Mouse (Mus musculus): ENCODE results near the gene Hist1h2ao. TPM values are rescaled to one million over a fixed set of nuclear protein-coding genes. Genes with fewer than 3 reads are reported as not detected.

Hist1h2ao gene
- polyA plus RNA-seq, 1 experiment, result not detected

DNA sequence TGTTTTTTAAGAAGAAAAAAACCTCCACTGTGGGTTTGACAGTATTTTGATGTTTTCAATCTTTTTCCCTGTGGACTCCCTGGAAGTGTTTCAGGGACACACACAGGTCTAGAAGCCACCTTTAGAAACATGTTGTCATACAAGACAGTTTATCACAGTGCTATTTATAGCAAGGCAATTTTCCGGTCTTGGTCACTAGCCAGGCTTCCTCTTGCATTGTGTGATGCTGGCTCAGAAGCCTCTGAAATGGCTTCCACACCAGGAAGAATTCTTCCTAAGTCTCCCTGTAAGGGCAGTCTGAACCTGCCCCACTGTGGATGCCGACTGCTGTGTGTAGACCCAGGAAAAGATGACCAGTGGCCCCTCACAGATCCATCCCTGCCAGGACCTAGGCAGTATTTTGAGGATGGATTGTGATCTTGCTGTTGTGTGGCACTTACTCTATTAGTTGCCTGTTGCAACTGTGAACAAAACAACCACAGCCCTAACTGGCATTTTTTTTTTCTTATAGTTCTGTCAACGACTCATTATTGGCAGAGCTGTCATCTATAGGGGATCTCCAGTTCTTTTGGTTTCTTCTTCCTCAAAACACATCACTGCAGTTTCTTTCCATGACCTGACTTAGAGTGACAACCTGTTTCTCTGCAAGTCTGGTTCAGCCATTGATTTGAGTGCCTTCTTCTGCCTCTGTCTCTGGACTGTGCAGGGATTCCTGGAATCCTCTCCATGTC is 42.1 kb downstream of the Hist1h2ao start:
- no peaks in the 10 kb centered on the region; the same call in 1 of the 2 replicates for H3K4me1 ChIP-seq (ENCODE audit: control insufficient read depth, insufficient read depth, low read length)
- no peak overlapping the region for H3K4me3 ChIP-seq (ENCODE audit: control insufficient read depth, low read depth, low read length)
- H3K27ac ChIP-seq (ENCODE audit: control insufficient read depth, insufficient read depth, low read depth, low read length), result no peak overlapping the region
- TF ChIP-seq CTCF (IDR thresholded peaks at IDR 0.05; ENCODE audit: control insufficient read depth, insufficient read depth, insufficient replicate concordance, low read depth, low read length) (no peak), POLR2A (IDR thresholded peaks at IDR 0.05; ENCODE audit: control insufficient read depth, low read depth, low read length) (no peak)
- no peaks in the 10 kb centered on the region for H3K36me3 ChIP-seq (ENCODE audit: control insufficient read depth, insufficient read depth, low read length)
- no peaks in the 10 kb centered on the region for H3K27me3 ChIP-seq (ENCODE audit: control insufficient read depth, insufficient read depth, low read length)

DNA sequence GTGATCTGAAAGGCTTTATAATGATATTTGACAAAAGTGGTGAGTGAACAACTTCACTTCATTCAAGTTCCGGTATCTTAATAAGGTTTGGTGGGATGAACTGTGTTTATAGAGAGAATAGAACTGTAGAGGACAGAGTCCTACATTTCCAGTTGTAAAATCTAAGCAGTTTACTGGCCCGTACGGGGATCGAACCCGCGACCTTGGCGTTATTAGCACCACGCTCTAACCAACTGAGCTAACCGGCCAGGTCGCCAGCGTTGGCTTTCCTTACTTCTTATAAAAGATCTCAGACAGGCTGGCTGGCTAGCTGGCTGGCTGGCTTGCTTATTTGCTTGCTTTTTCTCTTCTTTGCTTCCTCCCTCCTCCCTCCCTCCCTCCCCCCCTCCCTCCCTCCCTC is 44.9 kb downstream of the Hist1h2ao start:
- Histone ChIP-seq H3K36me3 (ENCODE audit: control insufficient read depth, insufficient read depth, low read length) (no peaks in the 10 kb centered on the region), H3K27ac (ENCODE audit: control insufficient read depth, insufficient read depth, low read depth, low read length) (no peak overlapping the region), H3K27me3 (ENCODE audit: control insufficient read depth, insufficient read depth, low read length) (no peaks in the 10 kb centered on the region), H3K4me3 (ENCODE audit: control insufficient read depth, low read depth, low read length) (no peak overlapping the region), H3K4me1 (ENCODE audit: control insufficient read depth, insufficient read depth, low read length) (no peaks in the 10 kb centered on the region; the same call in 1 of the 2 replicates)
- TF ChIP-seq POLR2A (IDR thresholded peaks at IDR 0.05; ENCODE audit: control insufficient read depth, low read depth, low read length) (no peak), CTCF (IDR thresholded peaks at IDR 0.05; ENCODE audit: control insufficient read depth, insufficient read depth, insufficient replicate concordance, low read depth, low read length) (no peak)

DNA sequence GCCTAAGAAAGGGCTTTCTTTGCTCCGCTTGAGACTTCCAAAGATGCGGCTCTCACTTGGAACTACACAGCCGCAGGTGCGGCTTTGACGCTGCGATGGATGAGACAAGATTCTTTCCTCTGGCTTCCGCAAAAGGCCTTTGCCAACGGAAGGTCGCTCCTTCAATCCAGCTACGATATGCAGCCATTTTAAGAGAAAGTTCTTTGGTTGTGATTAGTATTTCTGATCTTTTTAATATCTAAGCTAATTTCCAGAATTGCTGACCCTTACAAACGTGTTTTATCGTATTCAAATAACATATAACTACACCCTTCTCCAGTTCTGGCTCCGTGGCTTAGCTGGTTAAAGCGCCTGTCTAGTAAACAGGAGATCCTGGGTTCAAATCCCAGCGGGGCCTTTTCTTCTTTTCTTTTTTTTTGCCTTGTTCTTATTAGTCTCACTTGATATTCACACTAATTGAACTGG is 45.5 kb downstream of the Hist1h2ao start:
- no peak overlapping the region for H3K27ac ChIP-seq (ENCODE audit: control insufficient read depth, insufficient read depth, low read depth, low read length)

More for the DNA sequence above, 45.5 kb downstream of the Hist1h2ao start:
- Histone ChIP-seq H3K4me1 (ENCODE audit: control insufficient read depth, insufficient read depth, low read length) (no peaks in the 10 kb centered on the region; the same call in 1 of the 2 replicates), H3K36me3 (ENCODE audit: control insufficient read depth, insufficient read depth, low read length) (no peaks in the 10 kb centered on the region), H3K4me3 (ENCODE audit: control insufficient read depth, low read depth, low read length) (peak overlapping the region; percentile 70), H3K27me3 (ENCODE audit: control insufficient read depth, insufficient read depth, low read length) (no peaks in the 10 kb centered on the region)
- TF ChIP-seq POLR2A (IDR thresholded peaks at IDR 0.05; ENCODE audit: control insufficient read depth, low read depth, low read length) (no peak), CTCF (IDR thresholded peaks at IDR 0.05; ENCODE audit: control insufficient read depth, insufficient read depth, insufficient replicate concordance, low read depth, low read length) (no peak)

Other genes with a start within 250 kb of the Hist1h2ao start
- gene Olfr1364, start 228.7 kb upstream of the Hist1h2ao start, polyA plus RNA-seq (2012; rRNA removed), result not detected in 2 replicates
- gene Olfr1362, start 196.4 kb upstream of the Hist1h2ao start, polyA plus RNA-seq (2012; rRNA removed), result not detected in 2 replicates
- 0.04 TPM in 1 of 2 replicates, not detected in the other for gene Olfr11, start 167.9 kb upstream of the Hist1h2ao start, polyA plus RNA-seq (2012; rRNA removed)
- gene Olfr1361, start 147.1 kb upstream of the Hist1h2ao start, polyA plus RNA-seq (2012; rRNA removed), result 0.19 TPM in 1 of 2 replicates, not detected in the other
- 0.07 TPM in 1 of 2 replicates, not detected in the other for gene Olfr1360, start 133.1 kb upstream of the Hist1h2ao start, polyA plus RNA-seq (2012; rRNA removed)
- 0.35 and 0.38 TPM in 2 replicates for gene Olfr1359, start 112.4 kb upstream of the Hist1h2ao start, polyA plus RNA-seq (2012; rRNA removed)
- 3.2 and 3.6 TPM in 2 replicates for gene Hist1h2bl, start 94.3 kb upstream of the Hist1h2ao start, polyA plus RNA-seq (2012; rRNA removed)
- gene Hist1h2ai, start 94.0 kb upstream of the Hist1h2ao start, polyA plus RNA-seq (2012; rRNA removed), result 2.0 and 6.1 TPM in 2 replicates
- gene Hist1h3h, start 92.8 kb upstream of the Hist1h2ao start, polyA plus RNA-seq (2012; rRNA removed), result 14.7 and 20.5 TPM in 2 replicates
- gene Hist1h2bm, start 88.4 kb upstream of the Hist1h2ao start, polyA plus RNA-seq (2012; rRNA removed), result 6.1 and 6.2 TPM in 2 replicates
- gene Hist1h4j, start 75.4 kb upstream of the Hist1h2ao start, polyA plus RNA-seq (2012; rRNA removed), result 6.1 and 7.6 TPM in 2 replicates
- gene Hist1h4k, start 60.0 kb upstream of the Hist1h2ao start, polyA plus RNA-seq (2012; rRNA removed), result 37.3 and 40.8 TPM in 2 replicates
- gene Hist1h2ak, start 56.6 kb upstream of the Hist1h2ao start, polyA plus RNA-seq (2012; rRNA removed), result 2.4 and 3.9 TPM in 2 replicates
- 2.3 and 3.0 TPM in 2 replicates for gene Hist1h2bn, start 56.3 kb upstream of the Hist1h2ao start, polyA plus RNA-seq (2012; rRNA removed)
- 0.36 TPM in 1 of 2 replicates, not detected in the other for gene Hist1h1b, start 29.8 kb upstream of the Hist1h2ao start, polyA plus RNA-seq (2012; rRNA removed)
- gene Hist1h3i, start 27.1 kb upstream of the Hist1h2ao start, polyA plus RNA-seq (2012; rRNA removed), result 5.8 and 7.4 TPM in 2 replicates
- 1.8 and 2.1 TPM in 2 replicates for gene Hist1h2an, start 23.2 kb upstream of the Hist1h2ao start, polyA plus RNA-seq (2012; rRNA removed)
- 155 and 156 TPM in 2 replicates for gene Hist1h2bp, start 23.0 kb upstream of the Hist1h2ao start, polyA plus RNA-seq (2012; rRNA removed)
- 28.8 and 32.6 TPM in 2 replicates for gene Hist1h2bq, start 268 bp upstream of the Hist1h2ao start, polyA plus RNA-seq (2012; rRNA removed)
- not detected in 2 replicates for gene Hist1h4m, start 1.3 kb downstream of the Hist1h2ao start, polyA plus RNA-seq (2012; rRNA removed)
- 32.2 and 38.8 TPM in 2 replicates for gene Hist1h4n, start 21.7 kb downstream of the Hist1h2ao start, polyA plus RNA-seq (2012; rRNA removed)
- gene Hist1h2ap, start 23.0 kb downstream of the Hist1h2ao start, polyA plus RNA-seq (2012; rRNA removed), result 7.4 and 12.0 TPM in 2 replicates
- gene Hist1h2br, start 23.3 kb downstream of the Hist1h2ao start, polyA plus RNA-seq (2012; rRNA removed), result 26.8 and 30.6 TPM in 2 replicates
- gene Zfp184, start 134.6 kb downstream of the Hist1h2ao start, polyA plus RNA-seq (2012; rRNA removed), result 2.7 and 2.8 TPM in 2 replicates
- 128 and 157 TPM in 2 replicates for gene Pom121l2, start 170.7 kb downstream of the Hist1h2ao start, polyA plus RNA-seq (2012; rRNA removed)
- gene Prss16, start 199.3 kb downstream of the Hist1h2ao start, polyA plus RNA-seq (2012; rRNA removed), result 0.05 and 0.22 TPM in 2 replicates
- 1.8 and 3.7 TPM in 2 replicates for gene Hist1h2ah, start 225.1 kb downstream of the Hist1h2ao start, polyA plus RNA-seq (2012; rRNA removed)
- 10.0 and 11.3 TPM in 2 replicates for gene Hist1h2bk, start 225.4 kb downstream of the Hist1h2ao start, polyA plus RNA-seq (2012; rRNA removed)
- gene Hist1h4i, start 230.9 kb downstream of the Hist1h2ao start, polyA plus RNA-seq (2012; rRNA removed), result 3.7 and 6.6 TPM in 2 replicates
- gene Hist1h2ag, start 232.5 kb downstream of the Hist1h2ao start, polyA plus RNA-seq (2012; rRNA removed), result 4.8 and 6.5 TPM in 2 replicates
- gene Hist1h2bj, start 232.7 kb downstream of the Hist1h2ao start, polyA plus RNA-seq (2012; rRNA removed), result 7.9 and 8.5 TPM in 2 replicates